Mouse (Mus musculus): Measurements from ENCODE around the gene Lce1f. TPM values are rescaled to one million over a fixed set of nuclear protein-coding genes. Genes with fewer than 3 reads are reported as not detected.

The Lce1f gene
- polyA plus RNA-seq (2012; fragmentation: generic; extraction: Trizol), result not detected

DNA sequence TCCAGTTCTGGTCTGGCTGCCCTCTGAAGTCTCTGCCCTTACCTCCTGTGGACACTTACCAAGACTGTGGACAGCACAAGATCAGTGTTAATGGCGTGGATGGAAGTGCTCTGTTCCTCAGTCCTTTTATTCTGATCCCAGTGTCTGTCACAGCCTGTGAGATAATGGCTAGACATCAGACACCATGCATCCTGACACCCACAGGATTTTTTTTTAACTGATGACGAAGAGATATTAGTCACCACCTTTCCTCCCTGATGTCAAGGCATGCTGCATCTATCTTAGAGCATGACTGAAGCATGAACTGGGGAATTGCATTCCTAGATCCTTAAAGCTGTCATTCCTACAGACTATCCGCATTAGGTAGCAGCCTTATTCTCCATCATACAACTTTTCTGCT lies at the start of gene Lce1f:
Lce1f (minus strand) TSS at position 101 of the 400 bp plus-strand sequence.

GRCm38 (mm10) chr3:92764965-92765364 lies 44.8 kb upstream of the Lce1f start, which contains the start of gene Lce1h:
Gene Lce1h (minus strand): TSS chr3:92765065.

DNA sequence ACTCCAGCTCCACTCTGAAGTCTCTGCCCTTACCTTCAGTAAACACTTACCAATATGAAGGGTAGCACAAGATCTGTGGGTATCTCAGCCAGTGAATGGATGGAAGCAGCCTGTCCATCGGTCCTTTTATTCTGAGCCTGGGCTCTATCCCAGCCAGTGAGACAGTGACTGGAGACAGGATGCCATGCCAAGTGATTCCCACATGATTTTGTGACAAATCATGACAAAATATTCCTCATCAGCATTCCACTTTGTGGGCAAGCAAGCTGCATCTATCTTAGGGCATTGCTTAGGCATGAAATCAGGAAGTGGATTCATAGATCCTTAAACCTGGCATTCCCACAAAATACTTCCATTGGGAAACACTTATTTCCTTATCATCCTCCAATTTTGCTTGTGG lies 32.1 kb upstream of the Lce1f start, which contains the start of gene Lce1g:
Lce1g (minus strand) TSS at position 101 of the 400 bp plus-strand sequence.

GRCm38 (mm10) chr3:92738996-92739395 lies 18.8 kb upstream of the Lce1f start, which contains the start of gene Gm38119:
Gene Gm38119 (minus strand): TSS chr3:92739096.

GRCm38 (mm10) chr3:92708974-92709373 lies 11.2 kb downstream of the Lce1f start, which contains the start of gene Lce1e:
Gene Lce1e (minus strand): TSS chr3:92709074.

DNA sequence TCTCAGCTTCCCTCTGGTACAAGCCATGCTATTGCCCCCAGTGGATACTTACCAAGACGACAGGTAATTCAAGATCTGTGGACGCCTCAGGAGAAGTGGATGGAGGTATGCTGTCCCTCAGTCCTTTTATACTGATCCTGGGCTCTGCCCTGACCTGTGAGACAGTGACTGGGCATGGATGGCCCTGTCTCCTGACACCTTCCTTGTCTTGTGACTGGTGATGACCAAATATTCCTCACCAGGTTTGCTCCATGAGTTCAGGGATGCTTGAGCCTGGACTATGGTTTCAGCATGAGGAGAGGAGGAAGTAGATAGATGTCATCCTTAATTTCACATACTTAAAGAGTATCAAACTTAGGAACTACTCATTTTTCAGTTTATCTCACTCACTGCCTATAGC lies 33.0 kb downstream of the Lce1f start, which contains the start of gene Lce1d:
Lce1d (minus strand) TSS at position 101 of the 400 bp plus-strand sequence.

GRCm38 (mm10) chr3:92678947-92679346 lies 41.2 kb downstream of the Lce1f start, which contains the start of gene Lce1c:
Gene Lce1c (plus strand): TSS chr3:92679247.

GRCm38 (mm10) chr3:92670215-92670614 lies 49.9 kb downstream of the Lce1f start, which contains the start of gene Lce1a2:
Gene Lce1a2 (minus strand): TSS chr3:92670315.

Other genes with a start within 250 kb of the Lce1f start
- 10 to 100 TPM in 1 of 2 experiments, 1 to 10 TPM in 1; 4.8 to 21.7 TPM for gene Sprr1a, start 234.5 kb downstream of the Lce1f start, polyA plus RNA-seq (2012; fragmentation: generic; extraction: Trizol)
- gene Sprr4, start 219.9 kb downstream of the Lce1f start, polyA plus RNA-seq (2012; fragmentation: generic; extraction: Trizol), result not detected
- gene 2310046K23Rik, start 185.8 kb downstream of the Lce1f start, polyA plus RNA-seq (2012; fragmentation: generic; extraction: Trizol), result not detected
- under 1 TPM; 0.01 to 0.02 TPM for gene Ivl, start 146.6 kb downstream of the Lce1f start, polyA plus RNA-seq (2012; fragmentation: generic; extraction: Trizol)
- gene Smcp, start 131.4 kb downstream of the Lce1f start, polyA plus RNA-seq (2012; fragmentation: generic; extraction: Trizol), result not detected
- gene 2210017I01Rik, start 112.9 kb downstream of the Lce1f start, polyA plus RNA-seq (2012; fragmentation: generic; extraction: Trizol), result not detected
- gene Lce6a, start 98.7 kb downstream of the Lce1f start, polyA plus RNA-seq (2012; fragmentation: generic; extraction: Trizol), result not detected
- not detected for gene Lce1a1, start 72.0 kb downstream of the Lce1f start, polyA plus RNA-seq (2012; fragmentation: generic; extraction: Trizol)
- gene Lce1b, start 63.4 kb downstream of the Lce1f start, polyA plus RNA-seq (2012; fragmentation: generic; extraction: Trizol), result not detected
- not detected for gene Lce1a2, start 50.0 kb downstream of the Lce1f start, polyA plus RNA-seq (2012; fragmentation: generic; extraction: Trizol)
- not detected for gene Lce1c, start 41.1 kb downstream of the Lce1f start, polyA plus RNA-seq (2012; fragmentation: generic; extraction: Trizol)
- not detected for gene Lce1d, start 33.1 kb downstream of the Lce1f start, polyA plus RNA-seq (2012; fragmentation: generic; extraction: Trizol)
- gene Lce1e, start 11.3 kb downstream of the Lce1f start, polyA plus RNA-seq (2012; fragmentation: generic; extraction: Trizol), result not detected
- gene Gm38119, start 18.7 kb upstream of the Lce1f start, polyA plus RNA-seq (2012; fragmentation: generic; extraction: Trizol), result not detected
- under 1 TPM in 1 of 2 experiments, not detected in 1; 0.39 TPM for gene Lce1g, start 32.0 kb upstream of the Lce1f start, polyA plus RNA-seq (2012; fragmentation: generic; extraction: Trizol)
- gene Lce1h, start 44.7 kb upstream of the Lce1f start, polyA plus RNA-seq (2012; fragmentation: generic; extraction: Trizol), result under 1 TPM in 1 of 2 experiments, not detected in 1; 0.08 TPM
- not detected for gene Lce1i, start 58.5 kb upstream of the Lce1f start, polyA plus RNA-seq (2012; fragmentation: generic; extraction: Trizol)
- gene Lce1j, start 70.2 kb upstream of the Lce1f start, polyA plus RNA-seq (2012; fragmentation: generic; extraction: Trizol), result not detected
- not detected for gene Lce1k, start 87.5 kb upstream of the Lce1f start, polyA plus RNA-seq (2012; fragmentation: generic; extraction: Trizol)
- gene Kprp, start 106.9 kb upstream of the Lce1f start, polyA plus RNA-seq (2012; fragmentation: generic; extraction: Trizol), result under 1 TPM in 1 of 2 experiments, not detected in 1; 0.04 TPM
- gene Lce1l, start 130.9 kb upstream of the Lce1f start, polyA plus RNA-seq (2012; fragmentation: generic; extraction: Trizol), result not detected
- gene 2310050C09Rik, start 149.9 kb upstream of the Lce1f start, polyA plus RNA-seq (2012; fragmentation: generic; extraction: Trizol), result not detected
- gene Lce3a, start 205.9 kb upstream of the Lce1f start, polyA plus RNA-seq (2012; fragmentation: generic; extraction: Trizol), result not detected
- gene Lce3b, start 212.6 kb upstream of the Lce1f start, polyA plus RNA-seq (2012; fragmentation: generic; extraction: Trizol), result not detected
- gene Lce3c, start 224.1 kb upstream of the Lce1f start, polyA plus RNA-seq (2012; fragmentation: generic; extraction: Trizol), result not detected
- not detected for gene Lce3d, start 237.0 kb upstream of the Lce1f start, polyA plus RNA-seq (2012; fragmentation: generic; extraction: Trizol)
- not detected for gene Lce3e, start 246.7 kb upstream of the Lce1f start, polyA plus RNA-seq (2012; fragmentation: generic; extraction: Trizol)